Mouse (Mus musculus): Measurements from ENCODE around the gene Per1. TPM values are rescaled to one million over a fixed set of nuclear protein-coding genes. Genes with fewer than 3 reads are reported as not detected.
"Not testable (repeated sequence)": the region's sequence is repeated elsewhere in the genome, so short reads cannot be mapped to it uniquely, and the experiment has no call there.

Gene Per1
- polyA plus RNA-seq, 1 experiment from 2014 or later = 15.6 TPM

GRCm38 (mm10) chr11:69088856-69089615, 6.0 kb upstream of the Per1 start:
- H3K36me3 ChIP-seq = peaks cover 3% of the 10 kb centered on the region; the same call in 1 of the 2 replicates
- peak overlapping the region; percentile 93 for H3K27ac ChIP-seq
- peak overlapping the region; percentile 100 for H3K9ac ChIP-seq
- H3K4me3 ChIP-seq (replicated peaks) = peak overlapping the region; percentile 99
- peak; percentile 42 for ATAC-seq
- no peaks in the 10 kb centered on the region for H3K27me3 ChIP-seq (replicated peaks)
- H3K4me2 ChIP-seq (replicated peaks) = peak overlapping the region; percentile 85
- peaks cover 30% of the 10 kb centered on the region for H3K4me1 ChIP-seq (replicated peaks)
- 9% methylated on average over 25 of the region's 25 CpGs for WGBS
- no peaks in the 10 kb centered on the region for H3K9me3 ChIP-seq

DNA sequence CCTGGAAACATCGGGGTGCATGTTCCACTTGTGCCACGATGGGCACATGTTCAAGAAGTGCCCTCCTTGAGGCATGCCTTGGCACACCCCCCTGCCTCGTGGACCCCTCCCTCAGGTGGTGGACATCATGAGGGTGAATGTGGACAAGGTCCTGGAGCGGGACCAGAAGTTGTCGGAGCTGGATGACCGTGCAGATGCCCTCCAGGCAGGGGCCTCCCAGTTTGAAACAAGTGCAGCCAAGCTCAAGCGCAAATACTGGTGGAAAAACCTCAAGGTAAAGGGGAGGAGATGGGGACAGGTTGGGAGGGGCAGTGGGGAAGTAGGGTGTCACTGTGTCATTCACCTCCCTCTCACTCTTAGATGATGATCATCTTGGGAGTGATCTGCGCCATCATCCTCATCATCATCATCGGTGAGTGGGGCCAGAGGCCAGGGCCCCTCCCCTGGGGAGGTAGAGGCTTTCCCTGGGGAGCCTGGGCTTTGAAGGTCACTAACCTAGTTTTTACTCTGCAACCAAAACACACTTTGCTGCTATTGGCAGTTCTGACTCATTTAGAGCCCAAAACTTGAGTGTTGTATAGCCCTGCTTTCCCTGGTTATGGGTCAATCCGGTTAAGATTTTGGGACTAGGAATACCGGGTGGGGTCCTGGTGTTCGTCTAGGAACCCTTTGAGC, 5.3 kb upstream of the Per1 start:
- WGBS = 84% methylated on average over 12 of the region's 12 CpGs
- Histone ChIP-seq H3K4me2 (replicated peaks) (peak overlapping the region; percentile 85), H3K9ac (peak overlapping the region; percentile 100), H3K36me3 (peaks cover 3% of the 10 kb centered on the region; the same call in 1 of the 2 replicates), H3K9me3 (no peaks in the 10 kb centered on the region), H3K27ac (0 out of 2 replicates have a peak overlapping the region, but pooled peaks have one; percentile 6), H3K4me1 (replicated peaks) (peaks cover 32% of the 10 kb centered on the region), H3K27me3 (replicated peaks) (no peaks in the 10 kb centered on the region), H3K4me3 (replicated peaks) (peak overlapping the region; percentile 99)
- no peak for ATAC-seq

GRCm38 (mm10) chr11:69090367-69090766, 4.7 kb upstream of the Per1 start:
- no peak overlapping the region for H3K4me3 ChIP-seq (replicated peaks)
- no peak for ATAC-seq
- H3K4me1 ChIP-seq (replicated peaks) = peaks cover 32% of the 10 kb centered on the region
- WGBS = 49% methylated on average over 6 of the region's 6 CpGs
- peak overlapping the region; percentile 85; the same call in 1 of the 2 replicates for H3K4me2 ChIP-seq (replicated peaks)
- no peaks in the 10 kb centered on the region for H3K9me3 ChIP-seq
- no peaks in the 10 kb centered on the region for H3K27me3 ChIP-seq (replicated peaks)
- H3K27ac ChIP-seq = 0 out of 2 replicates have a peak overlapping the region, but pooled peaks have one; percentile 6
- no peak overlapping the region for H3K9ac ChIP-seq
- H3K36me3 ChIP-seq = peaks cover 3% of the 10 kb centered on the region; the same call in 1 of the 2 replicates

GRCm38 (mm10) chr11:69091566-69092385, 3.2 kb upstream of the Per1 start:
- peak overlapping the region; percentile 8; the same call in 1 of the 2 replicates for H3K9ac ChIP-seq
- peaks cover 38% of the 10 kb centered on the region for H3K4me1 ChIP-seq (replicated peaks)
- peaks cover 3% of the 10 kb centered on the region; the same call in 1 of the 2 replicates for H3K36me3 ChIP-seq
- no peak overlapping the region for H3K4me2 ChIP-seq (replicated peaks)
- no peaks in the 10 kb centered on the region for H3K27me3 ChIP-seq (replicated peaks)
- no peak overlapping the region for H3K27ac ChIP-seq
- no peak for ATAC-seq
- no peaks in the 10 kb centered on the region for H3K9me3 ChIP-seq
- WGBS = 64% methylated on average over 7 of the region's 7 CpGs
- no peak overlapping the region for H3K4me3 ChIP-seq (replicated peaks)

DNA sequence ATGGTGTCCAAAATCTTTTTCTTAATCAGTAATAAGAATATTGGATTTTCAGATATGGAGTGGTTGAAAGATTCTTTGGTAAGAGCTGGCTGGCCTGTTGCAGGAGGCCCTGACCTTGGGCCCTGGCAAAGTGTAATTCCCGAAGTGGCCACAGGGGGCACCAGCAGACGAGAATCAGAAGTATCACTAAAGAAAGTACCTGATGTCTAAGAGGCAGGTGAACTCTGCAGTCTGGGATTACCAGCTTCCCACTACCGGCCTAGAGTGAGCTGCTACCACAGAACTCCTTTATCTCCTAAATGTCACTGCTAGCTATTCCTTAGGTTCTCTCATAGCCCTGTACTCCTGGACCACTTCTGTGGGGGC, 2.6 kb upstream of the Per1 start:
- H3K9me3 ChIP-seq = no peaks in the 10 kb centered on the region
- H3K27me3 ChIP-seq (replicated peaks) = no peaks in the 10 kb centered on the region
- H3K27ac ChIP-seq = no peak overlapping the region
- H3K4me2 ChIP-seq (replicated peaks) = no peak overlapping the region
- peaks cover 40% of the 10 kb centered on the region for H3K4me1 ChIP-seq (replicated peaks)
- peaks cover 3% of the 10 kb centered on the region; the same call in 1 of the 2 replicates for H3K36me3 ChIP-seq
- ATAC-seq = no peak
- 1% methylated on average over 3 of the region's 3 CpGs for WGBS
- no peak overlapping the region for H3K9ac ChIP-seq
- no peak overlapping the region for H3K4me3 ChIP-seq (replicated peaks)

GRCm38 (mm10) chr11:69092871-69093270, 2.1 kb upstream of the Per1 start:
- Histone ChIP-seq H3K9me3 (no peaks in the 10 kb centered on the region), H3K36me3 (peaks cover 3% of the 10 kb centered on the region; the same call in 1 of the 2 replicates), H3K9ac (no peak overlapping the region), H3K4me1 (replicated peaks) (peaks cover 44% of the 10 kb centered on the region), H3K27ac (no peak overlapping the region), H3K4me2 (replicated peaks) (no peak overlapping the region), H3K4me3 (replicated peaks) (no peak overlapping the region), H3K27me3 (replicated peaks) (no peaks in the 10 kb centered on the region)
- 85% methylated on average over 4 of the region's 4 CpGs for WGBS
- no peak for ATAC-seq

- H3K27me3 ChIP-seq (replicated peaks); H3K4me3 ChIP-seq (replicated peaks); H3K9me3 ChIP-seq; H3K27ac ChIP-seq; H3K36me3 ChIP-seq; ATAC-seq; H3K9ac ChIP-seq: not testable (repeated sequence)
- WGBS = 87% methylated on average over 7 of the region's 7 CpGs
- H3K4me2 ChIP-seq (replicated peaks) = peak overlapping the region; percentile 86; the same call in 1 of the 2 replicates
- H3K4me1 ChIP-seq (replicated peaks) = peaks cover 51% of the 10 kb centered on the region
These were observed 1.2 kb upstream of the Per1 start for GRCm38 (mm10) chr11:69093856-69094255.

DNA sequence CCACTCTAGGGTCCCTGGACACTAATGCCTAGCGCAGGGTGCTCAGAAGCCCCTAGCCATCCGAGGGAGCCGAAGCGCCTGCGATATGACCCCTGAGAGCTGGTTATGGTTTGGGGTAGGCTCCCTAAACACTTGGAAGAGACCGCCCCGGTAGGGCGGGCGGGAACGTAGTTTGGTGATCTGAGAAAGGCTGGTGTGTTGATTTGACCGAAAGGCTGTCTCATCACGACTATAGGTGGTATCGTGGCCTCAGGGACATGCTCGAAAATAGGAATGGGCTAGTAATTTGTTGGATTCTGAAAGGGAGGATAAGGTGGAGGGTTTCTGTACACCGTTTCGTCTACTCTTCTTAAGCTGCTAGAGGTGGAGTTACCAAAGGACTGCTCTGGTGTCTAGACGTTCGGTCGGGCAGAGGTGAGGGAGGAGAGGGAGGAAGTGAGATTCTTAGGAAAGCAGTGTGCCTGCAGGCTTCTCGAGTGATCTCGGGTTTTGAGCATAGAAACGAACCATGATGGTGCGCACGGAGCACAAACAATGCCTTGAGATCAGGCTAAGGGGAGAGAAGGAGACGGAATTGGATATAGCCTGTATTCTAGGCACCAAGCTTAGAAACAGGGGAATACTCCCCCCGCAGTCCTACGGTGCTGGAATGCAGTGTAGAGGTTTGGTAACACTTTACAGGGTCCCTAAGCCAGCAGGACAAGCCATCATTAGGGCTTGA, 654 bp downstream of the Per1 start:
- Histone ChIP-seq H3K36me3 (peaks cover 5% of the 10 kb centered on the region; the same call in 1 of the 2 replicates), H3K27ac (peak overlapping the region; percentile 93), H3K4me3 (replicated peaks) (peak overlapping the region; percentile 58), H3K4me1 (replicated peaks) (peaks cover 54% of the 10 kb centered on the region), H3K9me3 (no peaks in the 10 kb centered on the region), H3K27me3 (replicated peaks) (no peaks in the 10 kb centered on the region), H3K4me2 (replicated peaks) (peak overlapping the region; percentile 86), H3K9ac (peak overlapping the region; percentile 69)
- WGBS = 2% methylated on average over 27 of the region's 27 CpGs
- no peak for ATAC-seq

DNA sequence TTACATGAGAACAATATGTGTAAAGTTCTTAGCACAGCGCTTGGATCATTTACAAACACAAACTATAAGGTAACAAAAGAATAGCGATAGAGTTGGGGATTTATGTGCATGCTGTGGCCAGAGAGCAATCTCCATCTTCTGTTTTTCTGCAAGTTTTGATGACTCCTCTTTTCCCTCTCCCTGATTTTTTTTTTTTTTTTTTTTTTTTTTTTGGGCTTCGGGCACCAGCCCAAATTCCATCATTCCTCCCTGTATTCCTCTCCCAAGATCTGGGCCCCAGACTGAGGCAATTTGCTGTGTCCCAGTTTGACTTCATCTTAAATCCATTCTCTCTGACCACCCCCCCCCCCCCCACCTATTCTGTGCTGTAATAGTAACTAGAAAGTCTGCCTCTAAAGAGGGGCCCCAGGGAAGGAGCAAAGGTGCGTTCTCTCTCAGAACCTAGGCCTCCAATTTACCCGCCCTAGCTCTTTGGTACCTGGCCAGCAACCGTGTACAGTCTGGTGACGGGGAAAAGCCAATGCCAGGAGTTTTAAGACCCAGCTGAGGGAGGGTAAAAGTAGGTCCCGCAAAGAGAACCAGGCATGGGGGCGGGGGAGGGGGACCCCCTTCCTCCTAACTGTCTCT, 1.5 kb downstream of the Per1 start:
- H3K4me3 ChIP-seq (replicated peaks) = peak overlapping the region; percentile 58
- peak overlapping the region; percentile 69 for H3K9ac ChIP-seq
- 12% methylated on average over 9 of the region's 9 CpGs for WGBS
- no peaks in the 10 kb centered on the region for H3K27me3 ChIP-seq (replicated peaks)
- peaks cover 51% of the 10 kb centered on the region for H3K4me1 ChIP-seq (replicated peaks)
- peak overlapping the region; percentile 86 for H3K4me2 ChIP-seq (replicated peaks)
- ATAC-seq = peak; percentile 7; the same call in 1 of the 2 replicates
- H3K9me3 ChIP-seq = no peaks in the 10 kb centered on the region
- peak overlapping the region; percentile 93 for H3K27ac ChIP-seq
- peaks cover 12% of the 10 kb centered on the region for H3K36me3 ChIP-seq

- peak overlapping the region; percentile 46 for H3K9ac ChIP-seq
- peak overlapping the region; percentile 93 for H3K27ac ChIP-seq
- peak overlapping the region; percentile 86 for H3K4me2 ChIP-seq (replicated peaks)
- H3K4me1 ChIP-seq (replicated peaks) = peaks cover 48% of the 10 kb centered on the region
- ATAC-seq = peak; percentile 52
- no peaks in the 10 kb centered on the region for H3K27me3 ChIP-seq (replicated peaks)
- peak overlapping the region; percentile 58 for H3K4me3 ChIP-seq (replicated peaks)
- 2% methylated on average over 29 of the region's 29 CpGs for WGBS
- H3K9me3 ChIP-seq = no peaks in the 10 kb centered on the region
- H3K36me3 ChIP-seq = peaks cover 19% of the 10 kb centered on the region
These were observed 2.2 kb downstream of the Per1 start for GRCm38 (mm10) chr11:69096987-69097900.

Data from intestine, embryonic 15.5 days (tissue).